Mouse (Mus musculus) heart, embryonic 10.5 days (tissue): Measurements from ENCODE around the gene Lmntd1. TPM values are rescaled to one million over a fixed set of nuclear protein-coding genes. Genes with fewer than 3 reads are reported as not detected.

Source experiments
- DNase-seq: peaks from one replicate; pipeline ENCODE4 v3.0.0-alpha.2; 2017; ENCODE audit warnings: low spot score
- H3K27ac ChIP-seq: fragments of 300-500 bp; sonication (generic); 2 replicates; pipeline ENCODE4 v1.5.1; 2016; ENCODE audit warnings: mild to moderate bottlenecking
- H3K27me3 ChIP-seq: fragments of 300-500 bp; sonication (generic); 2 replicates; pipeline ENCODE4 v1.6.1; 2016; ENCODE audit warnings: mild to moderate bottlenecking; ENCODE audit not compliant: poor library complexity, insufficient read depth, severe bottlenecking
- H3K36me3 ChIP-seq: fragments of 300-500 bp; sonication (generic); 2 replicates; pipeline ENCODE4 v1.6.1; 2016; ENCODE audit warnings: mild to moderate bottlenecking, moderate library complexity
- H3K4me1 ChIP-seq: fragments of 300-500 bp; sonication (generic); 2 replicates; pipeline ENCODE4 v1.6.1; 2016; ENCODE audit warnings: mild to moderate bottlenecking
- H3K4me3 ChIP-seq: fragments of 300-500 bp; sonication (generic); 2 replicates; pipeline ENCODE4 v1.5.1; 2016; ENCODE audit warnings: mild to moderate bottlenecking, moderate library complexity
- H3K9me3 ChIP-seq: fragments of 300-500 bp; sonication (generic); 2 replicates; pipeline ENCODE4 v1.6.1; 2016; ENCODE audit warnings: mild to moderate bottlenecking, moderate library complexity
- WGBS: fragments of 180-500 bp; shearing (Covaris S2); methylation state at CpG from one replicate; pipeline ENCODE4 v1.1.7; 2016; 5-methylcytosine and 5-hydroxymethylcytosine counted together
- polyA plus RNA-seq: library from polyadenylated mRNA; unstranded; fragments of >200 nt; fragmentation: Nextera tagmentation; extraction: Ambion mirVana; gene quantifications from 2 replicates; pipeline ENCODE4 v1.2.1, GENCODE M21; 2016

Gene Lmntd1
- polyA plus RNA-seq, 1 experiment from 2014 or later: 2.3 TPM

DNA sequence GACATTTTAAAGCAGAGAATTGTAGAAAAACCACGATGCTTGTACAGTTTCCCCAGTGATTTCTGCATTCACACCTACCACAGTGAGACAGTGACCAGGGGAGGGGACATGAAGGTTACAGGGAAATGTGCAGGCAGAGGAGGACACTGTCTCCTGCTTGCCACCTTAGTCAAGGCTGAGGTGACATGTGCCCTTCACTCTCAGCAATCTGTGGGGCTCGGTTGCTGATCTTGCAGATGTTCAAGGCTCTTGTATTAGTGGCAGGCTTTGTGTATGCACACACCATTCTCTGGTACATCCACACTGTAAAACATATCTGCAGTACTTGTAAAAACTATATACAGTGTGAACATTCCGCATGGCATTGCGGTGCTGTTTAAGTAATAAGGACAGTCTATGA is 216.2 kb downstream of the Lmntd1 start:
- Histone ChIP-seq H3K27me3 (peaks cover 8% of the 10 kb centered on the region; the same call in 1 of the 2 replicates), H3K27ac (no peak overlapping the region), H3K9me3 (no peaks in the 10 kb centered on the region), H3K36me3 (no peaks in the 10 kb centered on the region), H3K4me3 (no peak overlapping the region), H3K4me1 (peaks cover 21% of the 10 kb centered on the region)
- no peak for DNase-seq
- 86% methylated on average over 4 of the region's 4 CpGs for WGBS

DNA sequence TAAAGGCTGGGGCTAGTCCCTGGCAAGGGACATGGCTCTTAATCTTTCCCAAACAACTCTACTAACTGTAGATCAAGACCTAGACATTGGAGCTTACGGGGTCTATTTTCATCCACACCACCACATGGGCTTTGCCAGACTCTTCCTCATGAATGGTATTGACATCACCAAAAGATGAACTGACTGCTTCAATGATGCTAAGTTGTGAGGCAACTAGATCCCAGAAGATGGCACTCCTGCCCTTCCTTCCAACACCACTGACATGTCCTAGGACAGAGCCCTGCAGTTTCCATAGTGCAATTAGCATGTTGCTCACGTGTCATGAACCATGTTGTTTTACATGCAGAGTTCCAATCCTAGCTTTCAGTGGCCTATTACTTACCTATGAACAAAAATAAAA is 217.6 kb downstream of the Lmntd1 start:
- Histone ChIP-seq H3K4me3 (no peak overlapping the region), H3K4me1 (peaks cover 20% of the 10 kb centered on the region)
- 82% methylated on average over 2 of the region's 2 CpGs for WGBS

DNA sequence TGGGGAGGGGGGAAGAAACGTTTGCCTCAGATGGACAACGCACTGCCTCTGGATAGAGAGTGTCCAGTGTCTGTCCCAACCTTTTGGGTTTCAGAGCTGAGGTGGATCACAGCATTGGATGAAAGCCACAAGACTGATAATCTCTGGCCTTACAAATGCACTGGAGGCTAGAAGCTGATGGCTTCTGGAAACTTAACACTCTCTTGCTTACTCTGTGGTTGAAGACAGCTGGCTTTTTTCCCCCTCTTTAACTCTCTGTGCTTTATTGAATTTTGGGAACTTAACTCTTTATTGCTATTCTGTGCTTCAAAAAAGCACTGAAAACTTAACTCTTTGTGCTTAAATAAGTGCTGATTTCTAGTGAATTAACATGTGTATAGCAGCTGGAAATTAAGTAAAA is 223.7 kb downstream of the Lmntd1 start:
- Histone ChIP-seq H3K27ac (peak overlapping the region; percentile 3; the same call in 1 of the 2 replicates), H3K36me3 (no peaks in the 10 kb centered on the region)
- 72% methylated on average over 2 of the region's 2 CpGs for WGBS

More for the DNA sequence above, 217.6 kb downstream of the Lmntd1 start:
- Histone ChIP-seq H3K27me3 (peaks cover 8% of the 10 kb centered on the region; the same call in 1 of the 2 replicates), H3K36me3 (no peaks in the 10 kb centered on the region), H3K27ac (no peak overlapping the region), H3K9me3 (no peaks in the 10 kb centered on the region)
- DNase-seq: no peak

DNA sequence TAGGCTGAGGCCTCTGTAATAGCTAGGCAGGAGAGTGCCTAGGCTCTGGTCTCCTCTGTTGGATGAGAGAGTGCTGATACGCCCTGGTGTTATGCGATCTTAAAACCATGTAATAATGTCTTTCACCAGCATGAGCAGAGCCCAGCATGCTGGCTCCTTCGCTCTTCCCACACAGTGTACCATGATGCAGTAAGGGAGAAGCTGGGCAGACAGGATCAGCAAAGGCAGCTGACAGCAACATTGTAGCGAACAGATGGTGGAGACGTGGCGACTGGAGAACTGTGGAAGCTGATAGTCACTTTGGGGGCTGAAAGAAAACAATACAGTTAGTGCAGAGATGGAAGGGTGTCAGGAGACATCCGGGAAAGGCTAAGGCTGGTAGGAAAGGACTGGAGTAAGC is 224.2 kb downstream of the Lmntd1 start:
- peaks cover 43% of the 10 kb centered on the region for H3K4me1 ChIP-seq
- WGBS: 57% methylated on average over 7 of the region's 7 CpGs

More for the DNA sequence above, 223.7 kb downstream of the Lmntd1 start:
- no peaks in the 10 kb centered on the region for H3K9me3 ChIP-seq
- peaks cover 43% of the 10 kb centered on the region for H3K4me1 ChIP-seq
- no peak overlapping the region for H3K4me3 ChIP-seq
- no peak for DNase-seq
- no peaks in the 10 kb centered on the region for H3K27me3 ChIP-seq

DNA sequence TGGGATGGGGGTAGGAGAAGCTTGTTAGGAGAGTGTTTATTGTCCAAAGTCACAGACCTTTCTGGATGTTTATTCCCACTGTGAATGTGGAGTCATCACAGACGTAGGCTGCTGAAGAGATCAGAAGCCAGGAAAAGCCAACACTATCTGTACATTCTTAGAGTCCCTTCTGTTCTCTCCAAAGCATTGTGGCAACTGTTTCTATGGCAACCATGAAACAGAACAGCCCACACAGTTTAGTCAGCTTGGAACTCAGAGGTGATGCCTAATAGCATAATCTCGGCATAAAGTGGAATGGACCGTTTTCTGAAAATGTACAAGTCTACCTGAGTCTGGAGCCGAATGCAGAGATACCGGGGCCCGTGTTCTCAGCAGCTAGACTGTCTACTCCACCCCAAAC is 226.7 kb downstream of the Lmntd1 start:
- H3K4me3 ChIP-seq: no peak overlapping the region
- H3K27ac ChIP-seq: peak overlapping the region; percentile 13
- H3K9me3 ChIP-seq: no peaks in the 10 kb centered on the region
- 59% methylated on average over 6 of the region's 6 CpGs for WGBS
- peaks cover 44% of the 10 kb centered on the region for H3K4me1 ChIP-seq
- DNase-seq: peak; percentile 73
- no peaks in the 10 kb centered on the region for H3K36me3 ChIP-seq
- H3K27me3 ChIP-seq: no peaks in the 10 kb centered on the region

More for the DNA sequence above, 224.2 kb downstream of the Lmntd1 start:
- no peaks in the 10 kb centered on the region for H3K9me3 ChIP-seq
- H3K27ac ChIP-seq: peak overlapping the region; percentile 3; the same call in 1 of the 2 replicates
- DNase-seq: peak; percentile 74
- no peaks in the 10 kb centered on the region for H3K27me3 ChIP-seq
- H3K4me3 ChIP-seq: no peak overlapping the region
- no peaks in the 10 kb centered on the region for H3K36me3 ChIP-seq

DNA sequence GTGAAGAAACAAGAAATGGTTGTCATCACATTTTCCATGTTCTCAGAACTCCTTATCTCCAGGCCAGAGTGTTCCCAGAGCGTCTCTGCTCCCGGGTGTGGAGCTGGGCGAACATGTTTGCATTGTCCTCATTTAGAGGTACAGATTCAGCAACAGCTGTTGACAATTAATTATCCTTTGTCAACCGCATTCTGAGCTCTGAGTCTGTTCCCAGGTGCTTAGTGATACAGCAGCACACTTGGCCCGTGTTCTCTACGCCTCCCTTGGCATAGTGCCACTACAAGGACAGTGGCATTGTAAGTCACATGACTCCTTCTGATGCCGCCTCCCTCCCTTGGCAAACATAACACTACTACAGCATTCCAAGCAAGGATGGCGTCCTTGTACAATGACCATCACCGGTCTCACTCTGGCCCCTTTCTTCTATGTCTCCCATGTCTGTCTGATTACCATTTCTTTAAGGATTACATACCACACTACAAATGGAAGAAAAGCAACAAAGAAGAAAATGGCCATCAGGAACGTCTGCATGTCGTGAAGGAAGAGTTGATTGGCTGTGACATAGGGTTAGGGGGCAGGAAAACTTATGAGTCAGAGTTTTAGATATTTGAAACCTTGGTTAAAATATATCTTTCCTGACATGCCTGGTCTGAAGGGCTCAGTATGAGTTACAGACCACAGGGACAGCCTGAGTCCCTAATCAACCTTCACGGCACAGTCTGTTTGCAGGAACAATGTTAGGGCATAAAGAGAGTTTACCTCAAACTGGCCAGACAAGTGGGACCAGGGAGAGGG is 231.3 kb downstream of the Lmntd1 start:
- H3K27ac ChIP-seq: no peak overlapping the region
- 53% methylated on average over 12 of the region's 12 CpGs for whole genome bisulfite sequencing

DNA sequence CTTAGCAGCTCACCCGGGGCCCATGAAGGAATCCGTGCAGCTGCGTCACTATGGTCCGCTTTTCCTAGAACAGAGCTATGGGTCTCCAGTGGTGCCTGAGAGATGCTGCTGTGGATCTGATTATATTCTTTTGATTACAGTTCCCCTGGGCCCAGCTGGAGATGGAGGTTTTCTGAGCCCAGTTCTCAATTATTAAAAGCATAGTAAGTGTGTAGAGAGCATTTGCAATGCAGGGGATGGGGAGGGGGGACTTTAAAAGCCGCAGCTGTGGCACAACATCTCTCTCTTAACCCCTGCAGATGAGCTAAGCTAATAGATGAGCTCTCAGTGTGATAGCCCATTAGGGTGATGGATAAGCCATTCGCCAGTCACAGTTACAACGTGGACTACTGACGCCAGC is 233.2 kb downstream of the Lmntd1 start:
- no peak for DNase-seq
- Histone ChIP-seq H3K27me3 (peaks cover 2% of the 10 kb centered on the region), H3K4me1 (peaks cover 17% of the 10 kb centered on the region), H3K9me3 (no peaks in the 10 kb centered on the region), H3K27ac (no peak overlapping the region), H3K4me3 (no peak overlapping the region), H3K36me3 (no peaks in the 10 kb centered on the region)
- 86% methylated on average over 8 of the region's 8 CpGs for WGBS

More for the DNA sequence above, 231.3 kb downstream of the Lmntd1 start:
- no peaks in the 10 kb centered on the region for H3K36me3 ChIP-seq
- no peak for DNase-seq
- H3K4me1 ChIP-seq: peaks cover 34% of the 10 kb centered on the region
- no peaks in the 10 kb centered on the region for H3K9me3 ChIP-seq
- no peaks in the 10 kb centered on the region for H3K27me3 ChIP-seq
- H3K4me3 ChIP-seq: no peak overlapping the region

DNA sequence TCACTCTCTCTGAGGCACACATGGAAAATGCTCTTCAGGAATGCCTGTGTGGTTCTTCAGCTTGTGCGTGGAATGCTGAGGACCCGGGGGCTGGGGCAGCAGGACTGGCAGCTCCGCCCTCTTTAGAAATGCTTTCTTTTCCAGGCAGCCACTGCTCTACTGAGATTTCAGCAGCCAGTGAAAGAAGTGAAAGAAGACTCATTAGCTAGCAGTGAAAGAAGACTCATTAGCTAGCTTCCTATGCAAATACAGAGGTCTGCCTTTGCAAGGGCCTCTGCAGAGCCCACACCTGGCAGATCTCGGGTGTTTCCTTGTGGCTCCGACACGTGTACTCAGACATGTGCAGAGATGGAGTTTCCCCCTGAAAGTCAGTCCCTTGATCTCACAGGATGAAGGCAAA is 234.9 kb downstream of the Lmntd1 start:
- 36% methylated on average over 6 of the region's 6 CpGs for WGBS
- Histone ChIP-seq H3K27me3 (peaks cover 8% of the 10 kb centered on the region), H3K4me3 (no peak overlapping the region), H3K36me3 (no peaks in the 10 kb centered on the region), H3K9me3 (no peaks in the 10 kb centered on the region), H3K4me1 (peaks cover 20% of the 10 kb centered on the region), H3K27ac (peak overlapping the region; percentile 62)
- DNase-seq: no peak

DNA sequence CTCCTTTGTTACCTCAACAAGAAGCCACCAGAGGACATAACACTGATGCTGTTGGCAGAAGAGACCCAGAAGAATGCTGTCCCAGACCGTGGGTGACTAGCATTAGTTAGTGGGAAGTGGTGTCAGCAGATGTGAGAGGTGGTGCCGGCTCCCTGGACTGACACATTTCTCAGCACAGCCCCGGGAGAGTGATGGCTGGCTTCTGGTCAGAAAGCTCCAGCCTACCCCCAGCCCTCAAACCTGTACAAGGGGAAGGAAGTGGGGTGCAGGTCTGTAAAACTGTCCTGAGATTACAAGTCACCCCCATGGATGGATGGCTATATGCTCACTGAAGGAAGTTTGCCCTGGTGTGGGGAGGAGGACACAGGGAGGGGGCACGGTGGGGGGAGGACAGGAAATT is 235.4 kb downstream of the Lmntd1 start:
- Histone ChIP-seq H3K27me3 (peaks cover 8% of the 10 kb centered on the region), H3K4me3 (no peak overlapping the region), H3K36me3 (no peaks in the 10 kb centered on the region), H3K9me3 (no peaks in the 10 kb centered on the region), H3K27ac (peak overlapping the region; percentile 62), H3K4me1 (peaks cover 24% of the 10 kb centered on the region)
- no peak for DNase-seq
- 37% methylated on average over 4 of the region's 4 CpGs for WGBS

DNA sequence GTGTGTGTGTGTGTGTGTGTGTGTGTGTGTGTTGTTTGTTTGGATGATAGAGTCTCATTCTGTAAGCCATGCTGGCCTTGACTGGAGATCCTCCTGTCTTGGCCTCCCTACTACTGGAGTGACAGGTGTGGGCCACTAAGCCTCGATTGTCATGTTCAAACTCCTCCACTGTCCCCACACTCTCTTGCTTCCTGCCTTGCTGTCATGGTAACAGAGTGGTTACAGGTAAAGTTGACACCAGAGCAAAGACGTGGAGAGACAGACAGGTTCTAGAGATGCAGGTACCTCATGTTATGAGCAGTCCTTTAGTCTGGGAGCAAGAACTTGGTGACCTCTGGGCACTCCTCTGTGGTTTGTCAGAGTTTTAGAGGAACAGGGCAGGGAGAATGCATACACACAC is 239.7 kb downstream of the Lmntd1 start:
- 65% methylated on average over 2 of the region's 2 CpGs for WGBS
- H3K9me3 ChIP-seq: no peaks in the 10 kb centered on the region
- peaks cover 43% of the 10 kb centered on the region for H3K4me1 ChIP-seq
- H3K27me3 ChIP-seq: peaks cover 8% of the 10 kb centered on the region
- DNase-seq: no peak
- no peaks in the 10 kb centered on the region for H3K36me3 ChIP-seq
- H3K27ac ChIP-seq: peak overlapping the region; percentile 29; the same call in 1 of the 2 replicates
- H3K4me3 ChIP-seq: no peak overlapping the region

DNA sequence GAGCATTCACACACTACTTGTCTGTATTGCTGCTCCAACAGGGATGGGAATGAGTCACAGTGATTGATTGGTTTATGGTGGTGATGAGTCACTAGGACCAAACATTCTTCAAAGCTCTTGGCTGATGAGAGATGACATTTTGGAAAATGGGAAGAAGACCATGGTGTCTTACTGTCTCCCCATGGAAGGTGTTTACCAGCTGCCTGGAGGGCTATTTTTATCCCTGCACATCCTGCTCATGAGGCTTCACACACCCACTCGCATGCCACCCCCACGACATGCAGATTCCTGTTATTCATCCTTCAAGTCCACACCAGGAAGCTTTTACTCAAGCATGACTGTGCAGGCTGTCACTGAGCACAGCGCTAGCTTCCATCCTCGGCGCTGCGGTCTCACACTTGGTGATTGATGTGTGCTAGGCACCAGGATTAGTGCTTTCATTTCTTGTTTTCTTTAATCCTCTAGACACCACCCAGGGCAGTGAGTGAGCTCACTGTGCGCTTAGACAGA is 240.4 kb downstream of the Lmntd1 start:
- Histone ChIP-seq H3K4me3 (no peak overlapping the region), H3K36me3 (no peaks in the 10 kb centered on the region), H3K4me1 (peaks cover 43% of the 10 kb centered on the region), H3K27ac (peak overlapping the region; percentile 29; the same call in 1 of the 2 replicates), H3K9me3 (no peaks in the 10 kb centered on the region), H3K27me3 (peaks cover 8% of the 10 kb centered on the region)
- no peak for DNase-seq
- 42% methylated on average over 7 of the region's 7 CpGs for WGBS

DNA sequence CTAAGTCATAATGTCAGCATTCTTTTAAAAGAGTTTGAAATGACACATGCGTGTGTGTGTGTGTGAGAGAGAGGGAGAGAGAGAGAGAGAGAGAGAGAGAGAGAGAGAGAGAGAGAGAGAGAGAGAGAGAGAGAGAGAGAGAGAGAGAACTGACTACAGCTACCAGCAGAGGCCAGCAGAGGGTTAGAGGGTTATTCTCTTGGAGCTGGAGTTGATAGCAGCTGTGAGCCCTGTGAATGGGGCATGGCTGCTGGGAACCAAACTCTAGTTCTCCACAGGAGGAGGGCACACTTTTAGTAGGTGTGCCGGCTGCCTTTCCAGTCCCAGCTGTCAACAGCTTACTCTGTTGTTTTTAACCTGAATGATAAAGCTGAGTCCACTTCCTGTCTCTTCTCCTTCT is 242.1 kb downstream of the Lmntd1 start:
- WGBS: 29% methylated on average over 2 of the region's 2 CpGs

DNA sequence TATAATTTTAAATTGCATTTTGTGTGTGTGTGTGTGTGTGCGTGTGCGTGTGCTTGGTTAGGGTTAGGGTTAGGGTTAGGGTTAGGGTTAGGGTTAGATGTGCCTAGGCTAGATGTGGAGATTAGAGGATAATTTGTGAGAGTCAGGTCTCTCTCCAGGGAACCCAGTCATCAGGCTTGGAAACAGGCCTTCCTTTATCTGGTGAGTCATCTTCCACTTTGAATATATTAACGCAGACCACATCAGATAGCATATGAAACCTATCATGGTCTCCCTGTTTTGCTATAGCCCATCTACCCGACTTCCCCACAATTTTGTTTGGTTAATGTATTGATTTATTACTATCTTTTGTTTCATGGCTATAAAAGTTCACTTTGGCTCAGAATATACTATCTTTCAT is 242.5 kb downstream of the Lmntd1 start:
- H3K27ac ChIP-seq: no peak overlapping the region
- WGBS: 81% methylated on average over 4 of the region's 4 CpGs
- H3K9me3 ChIP-seq: no peaks in the 10 kb centered on the region
- peaks cover 26% of the 10 kb centered on the region for H3K27me3 ChIP-seq
- no peaks in the 10 kb centered on the region for H3K36me3 ChIP-seq
- DNase-seq: no peak
- peaks cover 51% of the 10 kb centered on the region for H3K4me1 ChIP-seq
- H3K4me3 ChIP-seq: no peak overlapping the region

More for the DNA sequence above, 242.1 kb downstream of the Lmntd1 start:
- DNase-seq: no peak
- Histone ChIP-seq H3K27me3 (peaks cover 21% of the 10 kb centered on the region), H3K9me3 (no peaks in the 10 kb centered on the region), H3K4me1 (peaks cover 50% of the 10 kb centered on the region), H3K4me3 (no peak overlapping the region), H3K36me3 (no peaks in the 10 kb centered on the region), H3K27ac (no peak overlapping the region)
